8 mouse cellular contexts compared by ENCODE assay signal in genomic region chr1:62707101-62707912, GRCm38 (mm10). TPM values are rescaled to one million over a fixed set of nuclear protein-coding genes. Genes with fewer than 3 reads are reported as not detected.
A peak's percentile ranks its signal among the peaks of the same experiment; 100 is the strongest.
DNase-seq lines count a peak whose midpoint lies in the region; ATAC-seq and TF ChIP-seq lines count a peak whose summit lies in the region.

No protein-coding gene starts in this region.

- peak overlapping the region; percentile 58 for H3K27ac ChIP-seq in small intestine, adult 2 months (ENCODE audit: insufficient read depth, low read depth, low read length)

- H3K4me3 ChIP-seq in small intestine, adult 2 months (ENCODE audit: low read depth, low read length): peak overlapping the region; percentile 69

- ATAC-seq in granulocyte monocyte progenitor cell, adult 5-6 weeks (replicated peaks; ENCODE audit: poor library complexity, severe bottlenecking): peak; percentile 15; the same call in 1 of the 2 replicates

- H3K4me1 ChIP-seq in small intestine, adult 2 months (ENCODE audit: control insufficient read depth, insufficient read depth, insufficient read length, low read length): peaks cover 11% of the 10 kb centered on the region; the same call in 1 of the 2 replicates

- TF ChIP-seq CTCF in small intestine, adult 2 months (IDR thresholded peaks at IDR 0.05; ENCODE audit: extremely low read depth, insufficient read length, insufficient replicate concordance, low read depth, low read length): no peak

- TF ChIP-seq POLR2A in small intestine, adult 2 months (IDR thresholded peaks at IDR 0.05; ENCODE audit: low read depth, low read length): no peak

- H3K27me3 ChIP-seq in small intestine, adult 2 months (ENCODE audit: control insufficient read depth, insufficient read depth, low read length): peaks cover 48% of the 10 kb centered on the region

- no peaks in the 10 kb centered on the region for H3K36me3 ChIP-seq in small intestine, adult 2 months (ENCODE audit: control insufficient read depth, insufficient read depth, low read length)

- DNase-seq in left cerebral cortex, postnatal 14 days (ENCODE audit: low spot score in 2 of 2): peak; percentile 57 to 67
- DNase-seq in left cerebral cortex, adult 11 months (ENCODE audit: low spot score): no peak
- peak; percentile 70 for DNase-seq in brain, adult 2 months (ENCODE audit: low read depth, low spot score)
- DNase-seq in kidney, postnatal 14 days: peak; percentile 60
- peak; percentile 58 for DNase-seq in lung, postnatal 14 days
- DNase-seq in thymus, postnatal 10 days (ENCODE audit: low spot score in 2 of 2): no peak

- intact Hi-C loops in left cerebral cortex, postnatal 14 days (cut with DNase I): loop anchor here (5.0 kb wide), 2 partner anchors 45 to 220 kb away; no protein-coding TSS in a partner anchor

- WGBS in small intestine, adult 2 months: 3% methylated on average over 35 of the region's 35 CpGs

RNA-seq across cellular contexts. Expression of gene Nrp2, which starts 4.2 kb away (rescaled TPM):
- total RNA-seq in left cerebral cortex, postnatal 14 days (2021): 10 to 100 TPM; 16.9 to 32.7 TPM
- 2.1 and 2.5 TPM in 2 replicates for total RNA-seq in granulocyte monocyte progenitor cell, adult 5-6 weeks (2014; fragmentation: Nextera tagmentation)
- 2.4 and 3.1 TPM in 2 replicates for total RNA-seq in granulocyte monocyte progenitor cell, adult 5-6 weeks (2017)
- polyA plus RNA-seq in small intestine, adult 2 months (2012; rRNA removed): 5.6 and 6.6 TPM in 2 replicates

Comparison
In these comparisons a context has a peak if more than half of its experiments do, and no peak if none do; other contexts are left out.
1. DNase-seq: peak in left cerebral cortex, postnatal 14 days (2 of 2), brain, adult 2 months (single experiment), kidney, postnatal 14 days (single experiment) and lung, postnatal 14 days (single experiment); none in left cerebral cortex, adult 11 months (single experiment) and thymus, postnatal 10 days (0 of 2).
2. RNA of gene Nrp2, which starts 4.2 kb away (total RNA-seq): 16.9 to 32.7 TPM in left cerebral cortex, postnatal 14 days; 2.1 to 3.1 TPM in granulocyte monocyte progenitor cell, adult 5-6 weeks; every median in the first group is over 4 times any median in the second.